Mouse (Mus musculus) hindbrain, postnatal 0 days (tissue): ENCODE results near the gene Sorl1. TPM values are rescaled to one million over a fixed set of nuclear protein-coding genes. Genes with fewer than 3 reads are reported as not detected.
A peak's percentile ranks its signal among the peaks of the same experiment; 100 is the strongest.

ENCODE experiments used
- ATAC-seq: fragments of 200-750 bp; cut with Nextera tagmentation; 2 replicates; pipeline ENCODE4 v1.8.0; 2017; ENCODE audit warnings: mild to moderate bottlenecking, moderate TSS enrichment, moderate library complexity
- DNase-seq: peaks from one replicate; pipeline ENCODE4 v3.0.0-alpha.2; 2015; ENCODE audit warnings: low spot score
- H3K27ac ChIP-seq: fragments of 300-500 bp; sonication (generic); 2 replicates; pipeline ENCODE4 v1.5.1; 2014; ENCODE audit warnings: mild to moderate bottlenecking
- H3K27me3 ChIP-seq: fragments of 300-500 bp; sonication (generic); 2 replicates; pipeline ENCODE4 v1.6.1; 2014; ENCODE audit warnings: low read length, mixed read lengths; ENCODE audit not compliant: insufficient read depth
- H3K36me3 ChIP-seq: fragments of 300-500 bp; sonication (generic); 2 replicates; pipeline ENCODE4 v1.6.1; 2014; ENCODE audit warnings: low read length, mixed read lengths; ENCODE audit not compliant: insufficient read depth
- H3K4me1 ChIP-seq: fragments of 300-500 bp; sonication (generic); 2 replicates; pipeline ENCODE4 v1.6.1; 2014; ENCODE audit warnings: antibody characterized with exemption, low read length, mixed read lengths; ENCODE audit not compliant: insufficient read depth
- H3K4me2 ChIP-seq: fragments of 300-500 bp; sonication (generic); 2 replicates; pipeline ENCODE4 v1.6.1; 2014; ENCODE audit warnings: low read depth, mild to moderate bottlenecking, low read length, moderate library complexity, mixed read lengths
- H3K4me3 ChIP-seq: fragments of 300-500 bp; sonication (generic); 2 replicates; pipeline ENCODE4 v1.5.1; 2014; ENCODE audit warnings: low read length
- H3K9ac ChIP-seq: fragments of 300-500 bp; sonication (generic); replicated peaks from 2 replicates; pipeline ENCODE4 v1.6.1; 2014; ENCODE audit warnings: mild to moderate bottlenecking, low read length, moderate library complexity, mixed read lengths
- H3K9me3 ChIP-seq: fragments of 300-500 bp; sonication (generic); 2 replicates; pipeline ENCODE4 v1.6.1; 2016; ENCODE audit warnings: low read length, mixed read lengths
- CTCF ChIP-seq: IDR thresholded peaks from 2 replicates; pipeline ENCODE4 v1.5.1; 2016; ENCODE audit warnings: antibody characterized with exemption, control low read depth, low read depth
- WGBS: fragments of 180-500 bp; shearing (Covaris S2); extraction: QIAGEN DNeasy Blood & Tissue Kit; methylation state at CpG from one replicate; pipeline ENCODE4 v1.1.7; 2014; 5-methylcytosine and 5-hydroxymethylcytosine counted together
- polyA plus RNA-seq: library from polyadenylated mRNA; unstranded; fragments of >200 nt; fragmentation: Nextera tagmentation; extraction: Ambion mirVana; gene quantifications from 2 replicates; pipeline ENCODE4 v1.2.1, GENCODE M21; 2015
- total RNA-seq: library from RNA; depleted of rRNA; stranded (reverse); fragments of >200 nt; gene quantifications from 2 replicates; pipeline ENCODE4 v1.2.3, GENCODE M21; 2014

Gene Sorl1
- total and polyA plus RNA-seq, 2 experiments from 2014 or later, result 8.2 to 25.6 TPM

DNA sequence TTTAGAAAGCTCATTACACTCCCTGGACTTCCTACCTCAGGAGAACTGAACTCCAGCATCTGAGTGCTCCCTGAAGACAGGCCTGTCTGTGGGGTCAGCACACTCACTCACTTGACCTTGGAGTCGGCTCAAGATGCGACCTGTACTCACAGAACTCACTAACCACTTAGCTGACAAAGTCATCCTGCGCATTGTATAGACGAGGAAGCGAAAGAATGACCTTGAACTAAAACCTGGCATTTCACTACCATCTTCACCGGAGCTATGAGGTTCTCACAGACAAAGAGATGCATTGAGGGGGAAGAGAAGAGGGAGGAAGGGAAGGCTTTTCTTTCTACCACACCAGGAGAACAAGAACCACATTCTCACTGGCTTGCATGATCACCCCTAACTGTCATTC lies 11.4 kb downstream of the Sorl1 start:
- no peak overlapping the region for H3K4me3 ChIP-seq
- H3K27ac ChIP-seq, result no peak overlapping the region
- WGBS, result 88% methylated on average over 6 of the region's 6 CpGs
- no peak for ATAC-seq
- H3K4me2 ChIP-seq, result no peak overlapping the region
- DNase-seq, result no peak
- H3K36me3 ChIP-seq, result no peaks in the 10 kb centered on the region
- no peak overlapping the region for H3K9ac ChIP-seq
- no peaks in the 10 kb centered on the region for H3K9me3 ChIP-seq
- TF ChIP-seq CTCF, result no peak
- 0 out of 2 replicates have a peak, but pooled peaks cover 3% of the 10 kb centered on the region for H3K4me1 ChIP-seq
- H3K27me3 ChIP-seq, result no peaks in the 10 kb centered on the region

DNA sequence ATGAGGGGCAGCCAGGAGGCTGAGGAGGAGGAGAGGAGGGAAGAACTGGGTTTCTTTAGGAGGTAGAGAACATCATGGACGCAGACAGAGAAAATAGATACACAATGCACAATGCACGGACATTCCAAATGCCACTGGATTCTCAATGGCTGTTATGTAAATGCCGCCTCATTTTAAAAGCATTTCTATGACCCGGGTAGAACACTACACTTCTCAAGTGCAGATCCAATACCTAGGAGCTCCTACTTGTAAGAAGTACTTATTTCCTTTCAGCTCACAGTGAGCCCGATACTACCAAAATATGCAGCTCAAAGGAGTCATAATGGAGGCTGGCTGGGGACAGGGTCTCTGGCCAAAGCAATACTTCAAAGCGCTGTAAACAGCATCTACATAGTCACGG lies 12.8 kb downstream of the Sorl1 start:
- 82% methylated on average over 7 of the region's 7 CpGs for WGBS
- no peak overlapping the region for H3K27ac ChIP-seq
- DNase-seq (no peak), ATAC-seq (no peak)
- H3K27me3 ChIP-seq, result no peaks in the 10 kb centered on the region
- H3K9ac ChIP-seq, result no peak overlapping the region
- no peak overlapping the region for H3K4me3 ChIP-seq
- TF ChIP-seq CTCF, result no peak
- no peaks in the 10 kb centered on the region for H3K9me3 ChIP-seq
- 0 out of 2 replicates have a peak, but pooled peaks cover 3% of the 10 kb centered on the region for H3K4me1 ChIP-seq
- H3K4me2 ChIP-seq, result no peak overlapping the region
- H3K36me3 ChIP-seq, result no peaks in the 10 kb centered on the region

GRCm38 (mm10) chr9:42109837-42110451 lies 14.2 kb downstream of the Sorl1 start:
- H3K9ac ChIP-seq, result no peak overlapping the region
- H3K4me1 ChIP-seq, result 0 out of 2 replicates have a peak, but pooled peaks cover 3% of the 10 kb centered on the region
- 53% methylated on average over 9 of the region's 9 CpGs for WGBS
- DNase-seq, result no peak
- no peaks in the 10 kb centered on the region for H3K9me3 ChIP-seq
- H3K36me3 ChIP-seq, result no peaks in the 10 kb centered on the region
- no peak overlapping the region for H3K4me2 ChIP-seq
- H3K27me3 ChIP-seq, result no peaks in the 10 kb centered on the region
- no peak for TF ChIP-seq CTCF
- H3K27ac ChIP-seq, result no peak overlapping the region
- ATAC-seq, result 0 out of 2 replicates have a peak, but pooled peaks have one; percentile 27
- no peak overlapping the region for H3K4me3 ChIP-seq

- Histone ChIP-seq H3K27ac (no peak overlapping the region), H3K4me1 (0 out of 2 replicates have a peak, but pooled peaks cover 3% of the 10 kb centered on the region), H3K4me2 (no peak overlapping the region), H3K4me3 (no peak overlapping the region), H3K27me3 (no peaks in the 10 kb centered on the region), H3K9me3 (no peaks in the 10 kb centered on the region), H3K36me3 (no peaks in the 10 kb centered on the region), H3K9ac (no peak overlapping the region)
- TF ChIP-seq CTCF, result no peak
- no peak for DNase-seq
- 75% methylated on average over 5 of the region's 5 CpGs for WGBS
- ATAC-seq, result no peak
These were observed 15.0 kb downstream of the Sorl1 start for GRCm38 (mm10) chr9:42109131-42109530.

DNA sequence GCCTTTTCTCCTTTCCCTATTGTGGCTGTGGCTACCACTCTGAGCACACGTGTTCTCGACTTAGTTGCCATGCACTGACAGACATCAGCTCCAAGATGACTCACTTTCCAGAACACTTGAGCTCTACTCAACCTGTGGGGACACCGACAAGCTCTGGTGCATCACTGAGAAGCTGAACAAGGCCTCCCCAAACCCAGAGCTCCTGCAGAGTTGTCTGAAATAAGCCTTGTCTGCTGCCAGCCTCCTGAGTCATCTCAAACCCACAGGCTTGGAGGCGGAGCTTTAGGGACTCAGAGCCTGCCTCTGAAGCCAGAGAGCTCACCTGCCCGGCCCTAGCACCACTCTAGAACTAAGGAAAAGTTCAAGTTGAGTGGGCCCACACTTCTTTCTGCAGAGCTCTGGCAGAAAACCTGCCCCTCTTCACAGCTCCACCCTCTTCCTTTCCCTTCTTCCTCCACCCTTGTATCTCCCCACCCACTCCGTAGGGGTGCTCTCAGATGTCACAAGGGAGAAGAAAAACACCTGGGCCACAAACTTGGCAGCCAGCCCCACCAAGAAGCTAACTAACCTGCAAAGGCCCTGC lies 15.6 kb downstream of the Sorl1 start:
- H3K4me3 ChIP-seq, result no peak overlapping the region
- TF ChIP-seq CTCF, result no peak
- ATAC-seq (no peak), DNase-seq (no peak)
- no peak overlapping the region for H3K9ac ChIP-seq
- 57% methylated on average over 6 of the region's 6 CpGs for WGBS
- H3K36me3 ChIP-seq, result no peaks in the 10 kb centered on the region
- 0 out of 2 replicates have a peak, but pooled peaks cover 3% of the 10 kb centered on the region for H3K4me1 ChIP-seq
- H3K27ac ChIP-seq, result no peak overlapping the region
- no peaks in the 10 kb centered on the region for H3K9me3 ChIP-seq
- H3K4me2 ChIP-seq, result no peak overlapping the region
- H3K27me3 ChIP-seq, result no peaks in the 10 kb centered on the region

DNA sequence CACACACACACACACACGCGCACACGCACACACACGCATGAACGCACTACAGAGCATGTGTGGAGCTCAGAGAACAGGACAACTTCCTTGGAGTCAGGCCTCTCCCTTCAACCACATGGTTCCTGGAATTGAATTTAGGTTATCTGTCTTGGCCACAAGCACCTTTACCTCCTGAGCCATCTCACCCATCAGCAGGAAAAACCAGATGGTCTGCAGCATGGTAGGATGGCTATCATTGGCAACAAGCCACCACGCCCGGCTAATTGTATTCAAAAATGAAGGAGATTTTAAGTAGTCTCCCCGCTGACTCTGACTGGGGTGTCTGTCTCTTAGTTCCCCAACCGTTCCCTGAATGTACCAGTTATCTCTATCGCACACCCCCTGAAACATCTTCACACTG lies 17.0 kb downstream of the Sorl1 start:
- Histone ChIP-seq H3K4me1 (0 out of 2 replicates have a peak, but pooled peaks cover 3% of the 10 kb centered on the region), H3K9ac (no peak overlapping the region), H3K9me3 (no peaks in the 10 kb centered on the region), H3K4me3 (no peak overlapping the region), H3K4me2 (no peak overlapping the region), H3K27ac (no peak overlapping the region), H3K36me3 (no peaks in the 10 kb centered on the region), H3K27me3 (no peaks in the 10 kb centered on the region)
- peak; percentile 31 for DNase-seq
- TF ChIP-seq CTCF, result no peak
- 85% methylated on average over 10 of the region's 10 CpGs for WGBS
- no peak for ATAC-seq

- Histone ChIP-seq H3K27ac (no peak overlapping the region), H3K27me3 (no peaks in the 10 kb centered on the region)
- 85% methylated on average over 7 of the region's 7 CpGs for WGBS
These were observed 17.8 kb downstream of the Sorl1 start for GRCm38 (mm10) chr9:42106305-42106704.

More at GRCm38 (mm10) chr9:42106305-42106704, 17.8 kb downstream of the Sorl1 start:
- Histone ChIP-seq H3K4me3 (no peak overlapping the region), H3K9me3 (no peaks in the 10 kb centered on the region), H3K36me3 (no peaks in the 10 kb centered on the region), H3K4me1 (0 out of 2 replicates have a peak, but pooled peaks cover 3% of the 10 kb centered on the region), H3K9ac (no peak overlapping the region), H3K4me2 (no peak overlapping the region)
- TF ChIP-seq CTCF, result no peak
- DNase-seq, result no peak
- ATAC-seq, result no peak
